In the genomic region with DNA sequence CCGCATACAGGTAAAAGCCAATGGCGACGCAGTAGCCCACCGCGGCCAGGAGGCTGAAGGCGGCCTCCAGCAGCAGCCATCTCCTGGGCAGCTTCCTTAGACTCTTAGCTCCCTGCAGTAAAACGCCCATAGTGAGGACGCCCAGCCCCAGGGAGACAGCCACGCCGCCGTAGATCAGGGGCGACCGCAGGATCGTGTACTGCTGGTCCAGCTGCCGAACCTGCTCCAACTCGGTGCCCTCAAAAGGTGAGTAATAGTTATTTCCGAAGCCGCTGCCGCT, we compare ENCODE assay signal across 10 mouse cellular contexts. TPM values are rescaled to one million over a fixed set of nuclear protein-coding genes. Genes with fewer than 3 reads are reported as not detected.
DNase-seq lines count a peak whose midpoint lies in the region; ATAC-seq and TF ChIP-seq lines count a peak whose summit lies in the region.
"Had no signal": no experiment of that assay in that cellular context is flagged by ENCODE, and none has a peak within 500 bp of the region (broad histone marks: within the 10 kb centered on the region; RNA-seq: fewer than 3 reads in every experiment).

No protein-coding gene starts in this region.

- H3K27ac ChIP-seq in heart, embryonic 12.5 days (ENCODE audit: poor library complexity, severe bottlenecking) = no peak overlapping the region
- no peak overlapping the region for H3K27ac ChIP-seq in ES-E14 (ENCODE audit: insufficient read depth, low read depth, low read length, poor library complexity, severe bottlenecking)
- peak overlapping the region; percentile 61 for H3K27ac ChIP-seq in forebrain, embryonic 15.5 days (replicated peaks)
- no peak overlapping the region for H3K27ac ChIP-seq in liver, embryonic 15.5 days (replicated peaks)

- peak overlapping the region; percentile 81 for H3K4me2 ChIP-seq in heart, embryonic 12.5 days
- peak overlapping the region; percentile 66 for H3K4me2 ChIP-seq in forebrain, embryonic 15.5 days (replicated peaks)
- peak overlapping the region; percentile 29 for H3K4me2 ChIP-seq in liver, embryonic 15.5 days

- H3K9me3 ChIP-seq in heart, embryonic 12.5 days (replicated peaks) = no peaks in the 10 kb centered on the region
- H3K9me3 ChIP-seq in ES-E14 (ENCODE audit: control insufficient read depth, insufficient read depth, low read depth, low read length) = no peaks in the 10 kb centered on the region
- no peaks in the 10 kb centered on the region for H3K9me3 ChIP-seq in forebrain, embryonic 15.5 days
- no peaks in the 10 kb centered on the region for H3K9me3 ChIP-seq in liver, embryonic 15.5 days (replicated peaks)

- H3K36me3 ChIP-seq in heart, embryonic 12.5 days = no peaks in the 10 kb centered on the region; the same call in 1 of the 2 replicates
- no peaks in the 10 kb centered on the region for H3K36me3 ChIP-seq in ES-E14 (ENCODE audit: control insufficient read depth, insufficient read depth, low read length, poor library complexity, severe bottlenecking)
- H3K36me3 ChIP-seq in forebrain, embryonic 15.5 days = no peaks in the 10 kb centered on the region
- H3K36me3 ChIP-seq in liver, embryonic 15.5 days (replicated peaks) = peaks cover 9% of the 10 kb centered on the region

- no peak for DNase-seq in heart, postnatal 14 days
- DNase-seq in ES-E14 (ENCODE audit: low read depth, low spot score) = no peak
- no peak for DNase-seq in adrenal gland, postnatal 36 days
- no peak for DNase-seq in left cerebral cortex, postnatal 10 days (ENCODE audit: extremely low spot score in 1 of 2, low spot score in 2 of 2)
- no peak for DNase-seq in ovary, adult 18-20 months (ENCODE audit: low spot score)
- DNase-seq: thymus, postnatal 25 days had no signal

- H3K4me3 ChIP-seq in heart, embryonic 12.5 days = peak overlapping the region; percentile 44
- H3K4me3 ChIP-seq in ES-E14 (ENCODE audit: insufficient read depth in 1 of 2, low read depth in 1 of 2, low read length in 2 of 2, poor library complexity in 1 of 2, severe bottlenecking in 1 of 2) = peak overlapping the region; percentile 55
- peak overlapping the region; percentile 43 for H3K4me3 ChIP-seq in forebrain, embryonic 15.5 days
- H3K4me3 ChIP-seq in liver, embryonic 15.5 days (replicated peaks) = 0 out of 2 replicates have a peak overlapping the region, but pooled peaks have one; percentile 5

- no peak for ATAC-seq in heart, embryonic 12.5 days (ENCODE audit: insufficient number of reproducible peaks, low FRiP score)
- ATAC-seq in forebrain, embryonic 15.5 days (replicated peaks) = peak; percentile 52
- ATAC-seq in liver, embryonic 15.5 days (ENCODE audit: insufficient read depth) = no peak

- whole genome bisulfite sequencing in heart, embryonic 12.5 days = 4% methylated on average over 19 of the region's 19 CpGs
- 6% methylated on average over 19 of the region's 19 CpGs for WGBS in forebrain, embryonic 15.5 days
- WGBS in liver, embryonic 15.5 days (ENCODE audit: insufficient replicate concordance) = 4% methylated on average over 19 of the region's 19 CpGs

- peak overlapping the region; percentile 40; the same call in 1 of the 2 replicates for H3K9ac ChIP-seq in heart, embryonic 12.5 days
- peak overlapping the region; percentile 10; the same call in 1 of the 2 replicates for H3K9ac ChIP-seq in ES-E14 (ENCODE audit: insufficient read depth, low read depth, low read length, poor library complexity, severe bottlenecking)
- H3K9ac ChIP-seq in forebrain, embryonic 15.5 days (replicated peaks) = peak overlapping the region; percentile 56
- H3K9ac ChIP-seq in liver, embryonic 15.5 days = no peak overlapping the region

- peaks cover 70% of the 10 kb centered on the region for H3K27me3 ChIP-seq in heart, embryonic 12.5 days (replicated peaks)
- H3K27me3 ChIP-seq in forebrain, embryonic 15.5 days = no peaks in the 10 kb centered on the region
- H3K27me3 ChIP-seq in liver, embryonic 15.5 days = peaks cover 61% of the 10 kb centered on the region

- in situ Hi-C loops in ES-E14 (cut with MboI; ENCODE audit: low sequenced_read_pairs in 2 of 2, unreplicated experiment in 2 of 2) = no loop called here

- H3K4me1 ChIP-seq in heart, embryonic 12.5 days (replicated peaks) = peaks cover 5% of the 10 kb centered on the region
- H3K4me1 ChIP-seq in ES-E14 (ENCODE audit: control insufficient read depth in 2 of 2, insufficient read depth in 2 of 2, low read length in 2 of 2, poor library complexity in 1 of 2) = 0 out of 4 replicates have a peak, but pooled peaks cover 0 to 2% of the 10 kb centered on the region in 2 experiments
- H3K4me1 ChIP-seq in forebrain, embryonic 15.5 days = peaks cover 11% of the 10 kb centered on the region
- H3K4me1 ChIP-seq in liver, embryonic 15.5 days (replicated peaks) = peaks cover 15% of the 10 kb centered on the region; the same call in 1 of the 2 replicates

- intact Hi-C loops in heart, postnatal 14 days (cut with DNase I) = no loop called here
- intact Hi-C loops in left cerebral cortex, postnatal 10 days (cut with DNase I) = no loop called here

TF ChIP-seq in ES-E14, 5 proteins besides CTCF, POLR2A, EP300 and RAD21:
- TF ChIP-seq ZNF384 (IDR thresholded peaks at IDR 0.05; ENCODE audit: low read depth, low read length) (no peak), CHD2 (IDR thresholded peaks at IDR 0.05; ENCODE audit: low read depth, low read length) (no peak), ZC3H11A (IDR thresholded peaks at IDR 0.05; ENCODE audit: borderline replicate concordance, low read depth, low read length) (no peak), HCFC1 (IDR thresholded peaks at IDR 0.05; ENCODE audit: borderline replicate concordance, insufficient read depth, low read length) (no peak), MAFK (IDR thresholded peaks at IDR 0.05; ENCODE audit: insufficient read depth, low read depth, low read length) (no peak)

RNA-seq across cellular contexts. Expression of gene Marveld3, which starts 13.8 kb away (rescaled TPM):
- 0.40 and 0.41 TPM in 2 replicates for polyA plus RNA-seq in heart, embryonic 12.5 days (2016; fragmentation: Nextera tagmentation; extraction: Ambion mirVana)
- under 1 TPM; 0.29 to 0.31 TPM for total RNA-seq in heart, postnatal 14 days (2021)
- 2.0 and 3.9 TPM in 2 replicates for total RNA-seq in ES-E14 (2012; rRNA removed)
- 2.0 and 2.2 TPM in 2 replicates for polyA plus RNA-seq in forebrain, embryonic 15.5 days (2015; fragmentation: Nextera tagmentation; extraction: Ambion mirVana)
- polyA plus RNA-seq in liver, embryonic 15.5 days (2015; fragmentation: Nextera tagmentation; extraction: Ambion mirVana) = 0.06 and 0.26 TPM in 2 replicates
- under 1 TPM in 1 of 2 experiments, not detected in 1; 0.17 TPM for total RNA-seq in adrenal gland, postnatal 36 days (2021)
- total RNA-seq in left cerebral cortex, postnatal 10 days (2021) = under 1 TPM in 1 of 2 experiments, not detected in 1; 0.30 TPM

RNA-seq across cellular contexts. Expression of gene Tat, which starts 42.0 kb away (rescaled TPM):
- 0.08 TPM in 1 of 2 replicates, not detected in the other for polyA plus RNA-seq in heart, embryonic 12.5 days (2016; fragmentation: Nextera tagmentation; extraction: Ambion mirVana)
- 1 to 10 TPM; 1.3 to 1.6 TPM for total RNA-seq in heart, postnatal 14 days (2021)
- total RNA-seq in ES-E14 (2012; rRNA removed) = not detected in 2 replicates
- polyA plus RNA-seq in forebrain, embryonic 15.5 days (2015; fragmentation: Nextera tagmentation; extraction: Ambion mirVana) = not detected in 2 replicates
- polyA plus RNA-seq in liver, embryonic 15.5 days (2015; fragmentation: Nextera tagmentation; extraction: Ambion mirVana) = 0.25 and 0.47 TPM in 2 replicates
- total RNA-seq in adrenal gland, postnatal 36 days (2021) = 1 to 10 TPM in 1 of 2 experiments, under 1 TPM in 1; 0.10 to 1.5 TPM
- not detected for total RNA-seq in left cerebral cortex, postnatal 10 days (2021)
- total RNA-seq: left cerebral cortex, adult 18-20 months had no signal

Comparison
In these comparisons a context has a peak if more than half of its experiments do, and no peak if none do; other contexts are left out.
1. H3K4me2 ChIP-seq: peak in every context shown above with its lines; median percentile 81 in heart, embryonic 12.5 days; 66 in forebrain, embryonic 15.5 days; 29 in liver, embryonic 15.5 days.
2. H3K4me3 ChIP-seq: peak in every context shown above with its lines; median percentile 55 in ES-E14; 44 in heart, embryonic 12.5 days; 43 in forebrain, embryonic 15.5 days; 5 in liver, embryonic 15.5 days.